8 mouse cellular contexts compared by ENCODE assay signal in genomic region chr14:29443091-29444026, GRCm38 (mm10).
DNase-seq lines count a peak whose midpoint lies in the region; ATAC-seq and TF ChIP-seq lines count a peak whose summit lies in the region.

No protein-coding gene starts in this region.

- H3K9me3 ChIP-seq in forebrain, embryonic 16.5 days (ENCODE audit: control insufficient read depth, low read length), result no peaks in the 10 kb centered on the region
- no peaks in the 10 kb centered on the region for H3K9me3 ChIP-seq in liver, embryonic 14.5 days (ENCODE audit: control insufficient read depth, low read length)

- 14% methylated on average over 15 of the region's 15 CpGs for WGBS in forebrain, embryonic 16.5 days
- WGBS in liver, embryonic 14.5 days (ENCODE audit: insufficient replicate concordance), result 27% methylated on average over 15 of the region's 15 CpGs

- peak; percentile 6 to 25 for DNase-seq in urinary bladder, postnatal 36 days (ENCODE audit: low spot score in 2 of 2)
- no peak for DNase-seq in urinary bladder, postnatal 10 days (ENCODE audit: low spot score)
- DNase-seq in cerebellum, adult 8-10 months, result peak; percentile 61
- peak; percentile 64 for DNase-seq in kidney, adult 9 months
- peak; percentile 1 to 3 (median 2) for DNase-seq in liver, embryonic 14.5 days (ENCODE audit: low read depth in 3 of 3, low spot score in 3 of 3)
- peak; percentile 16 for DNase-seq in retina, adult 2 months (ENCODE audit: low read depth, low spot score)

- no peak overlapping the region for H3K27ac ChIP-seq in forebrain, embryonic 16.5 days (ENCODE audit: low read length)
- no peak overlapping the region for H3K27ac ChIP-seq in liver, embryonic 14.5 days

- H3K9ac ChIP-seq in forebrain, embryonic 16.5 days (replicated peaks; ENCODE audit: low read depth, low read length), result no peak overlapping the region
- no peak overlapping the region for H3K9ac ChIP-seq in liver, embryonic 14.5 days (replicated peaks)

- no peak for TF ChIP-seq EP300 in liver, embryonic 14.5 days (IDR thresholded peaks at IDR 0.05; ENCODE audit: low read depth)

- peak; percentile 54; the same call in 1 of the 2 replicates for ATAC-seq in forebrain, embryonic 16.5 days
- ATAC-seq in liver, embryonic 14.5 days (ENCODE audit: insufficient read depth), result no peak
- ATAC-seq in inflammation-experienced regulatory T-cells, adult 6 months, result no peak

- H3K4me1 ChIP-seq in forebrain, embryonic 16.5 days (replicated peaks; ENCODE audit: control insufficient read depth, insufficient read depth, low read length), result peaks cover 18% of the 10 kb centered on the region
- no peaks in the 10 kb centered on the region for H3K4me1 ChIP-seq in liver, embryonic 14.5 days (replicated peaks; ENCODE audit: control insufficient read depth in 2 of 2, insufficient read depth in 2 of 2, low read length in 1 of 2)

- H3K36me3 ChIP-seq in forebrain, embryonic 16.5 days (ENCODE audit: control insufficient read depth, insufficient read depth), result no peaks in the 10 kb centered on the region
- no peaks in the 10 kb centered on the region for H3K36me3 ChIP-seq in liver, embryonic 14.5 days (replicated peaks; ENCODE audit: control insufficient read depth, insufficient read depth, low read depth)

- H3K27me3 ChIP-seq in forebrain, embryonic 16.5 days (replicated peaks; ENCODE audit: control insufficient read depth, insufficient read depth, low read length), result no peaks in the 10 kb centered on the region
- H3K27me3 ChIP-seq in liver, embryonic 14.5 days (ENCODE audit: control insufficient read depth, insufficient read depth, low read length), result no peaks in the 10 kb centered on the region

- peak; percentile 64 for TF ChIP-seq CTCF in liver, embryonic 14.5 days (IDR thresholded peaks at IDR 0.05; ENCODE audit: low read depth)

- no peak overlapping the region; the same call in 1 of the 2 replicates for H3K4me2 ChIP-seq in forebrain, embryonic 16.5 days (ENCODE audit: low read length)
- H3K4me2 ChIP-seq in liver, embryonic 14.5 days (ENCODE audit: low read depth), result no peak overlapping the region

- H3K4me3 ChIP-seq in forebrain, embryonic 16.5 days (replicated peaks; ENCODE audit: low read length), result no peak overlapping the region
- no peak overlapping the region for H3K4me3 ChIP-seq in liver, embryonic 14.5 days (ENCODE audit: insufficient read depth in 1 of 2, low read depth in 2 of 2, low read length in 2 of 2)
